Mouse (Mus musculus) embryonic facial prominence, embryonic 15.5 days (tissue): ENCODE results near the gene Nos3. TPM values are rescaled to one million over a fixed set of nuclear protein-coding genes. Genes with fewer than 3 reads are reported as not detected.
A peak's percentile ranks its signal among the peaks of the same experiment; 100 is the strongest.

ENCODE experiments used
- ATAC-seq: fragments of 200-750 bp; cut with Nextera tagmentation; 2 replicates; pipeline ENCODE4 v1.8.0; 2017; ENCODE audit warnings: low read depth, moderate TSS enrichment; ENCODE audit not compliant: insufficient number of reproducible peaks, low FRiP score, low TSS enrichment
- H3K27ac ChIP-seq: fragments of 300-500 bp; sonication (generic); replicated peaks from 2 replicates; pipeline ENCODE4 v1.5.1; 2015; ENCODE audit warnings: mild to moderate bottlenecking, inconsistent platforms
- H3K27me3 ChIP-seq: fragments of 300-500 bp; sonication (generic); 2 replicates; pipeline ENCODE4 v1.6.1; 2015; ENCODE audit warnings: inconsistent platforms
- H3K36me3 ChIP-seq: fragments of 300-500 bp; sonication (generic); 2 replicates; pipeline ENCODE4 v1.6.1; 2015; ENCODE audit warnings: mild to moderate bottlenecking, inconsistent platforms
- H3K4me1 ChIP-seq: fragments of 300-500 bp; sonication (generic); 2 replicates; pipeline ENCODE4 v1.6.1; 2015; ENCODE audit warnings: inconsistent platforms
- H3K4me2 ChIP-seq: fragments of 300-500 bp; sonication (generic); replicated peaks from 2 replicates; pipeline ENCODE4 v1.6.1; 2015; ENCODE audit warnings: mild to moderate bottlenecking, inconsistent platforms
- H3K4me3 ChIP-seq: fragments of 300-500 bp; sonication (generic); replicated peaks from 2 replicates; pipeline ENCODE4 v1.5.1; 2015; ENCODE audit warnings: mild to moderate bottlenecking, inconsistent platforms
- H3K9ac ChIP-seq: fragments of 300-500 bp; sonication (generic); 2 replicates; pipeline ENCODE4 v1.6.1; 2015; ENCODE audit warnings: inconsistent platforms
- H3K9me3 ChIP-seq: fragments of 300-500 bp; sonication (generic); replicated peaks from 2 replicates; pipeline ENCODE4 v1.6.1; 2016; ENCODE audit warnings: inconsistent platforms
- WGBS: fragments of 180-500 bp; shearing (Covaris S2); methylation state at CpG from one replicate; pipeline ENCODE4 v1.1.7; 2015; 5-methylcytosine and 5-hydroxymethylcytosine counted together
- polyA plus RNA-seq: library from polyadenylated mRNA; unstranded; fragments of >200 nt; fragmentation: Nextera tagmentation; extraction: Ambion mirVana; gene quantifications from 2 replicates; pipeline ENCODE4 v1.2.1, GENCODE M21; 2015

Gene Nos3
- polyA plus RNA-seq, 1 experiment from 2014 or later = 6.5 TPM

- no peak overlapping the region for H3K27ac ChIP-seq
- no peak for ATAC-seq
- H3K36me3 ChIP-seq = no peaks in the 10 kb centered on the region
- no peak overlapping the region for H3K9ac ChIP-seq
- WGBS = 85% methylated on average over 7 of the region's 7 CpGs
- H3K9me3 ChIP-seq = no peaks in the 10 kb centered on the region
- H3K4me3 ChIP-seq = no peak overlapping the region
- peaks cover 38% of the 10 kb centered on the region for H3K4me1 ChIP-seq
- H3K4me2 ChIP-seq = no peak overlapping the region
- peaks cover 63% of the 10 kb centered on the region for H3K27me3 ChIP-seq
These were observed 18.3 kb upstream of the Nos3 start for GRCm38 (mm10) chr5:24346313-24346712.

- Histone ChIP-seq H3K4me1 (peaks cover 47% of the 10 kb centered on the region), H3K9me3 (no peaks in the 10 kb centered on the region), H3K4me3 (no peak overlapping the region), H3K4me2 (no peak overlapping the region), H3K27ac (no peak overlapping the region), H3K9ac (no peak overlapping the region), H3K27me3 (peaks cover 69% of the 10 kb centered on the region), H3K36me3 (no peaks in the 10 kb centered on the region)
- no peak for ATAC-seq
- WGBS = 52% methylated on average over 7 of the region's 7 CpGs
These were observed 17.3 kb upstream of the Nos3 start for GRCm38 (mm10) chr5:24347186-24347875.

- Histone ChIP-seq H3K27me3 (peaks cover 77% of the 10 kb centered on the region), H3K9ac (no peak overlapping the region), H3K27ac (no peak overlapping the region), H3K9me3 (no peaks in the 10 kb centered on the region), H3K4me3 (peak overlapping the region; percentile 47), H3K4me2 (peak overlapping the region; percentile 94), H3K4me1 (peaks cover 55% of the 10 kb centered on the region), H3K36me3 (no peaks in the 10 kb centered on the region)
- peak; percentile 48 for ATAC-seq
- WGBS = under 1% methylated on average over 41 of the region's 41 CpGs
These were observed 16.5 kb upstream of the Nos3 start for GRCm38 (mm10) chr5:24348128-24348527.

- WGBS = under 1% methylated on average over 30 of the region's 30 CpGs
- peaks cover 80% of the 10 kb centered on the region for H3K27me3 ChIP-seq
- peaks cover 55% of the 10 kb centered on the region for H3K4me1 ChIP-seq
- peak overlapping the region; percentile 47 for H3K4me3 ChIP-seq
- no peaks in the 10 kb centered on the region for H3K36me3 ChIP-seq
- ATAC-seq = no peak
- no peak overlapping the region for H3K27ac ChIP-seq
- H3K4me2 ChIP-seq = peak overlapping the region; percentile 94
- H3K9me3 ChIP-seq = no peaks in the 10 kb centered on the region
- no peak overlapping the region for H3K9ac ChIP-seq
These were observed 16.1 kb upstream of the Nos3 start for GRCm38 (mm10) chr5:24348546-24348945.

GRCm38 (mm10) chr5:24350073-24350472 is 14.5 kb upstream of the Nos3 start:
- Histone ChIP-seq H3K9me3 (no peaks in the 10 kb centered on the region), H3K27ac (no peak overlapping the region), H3K4me2 (peak overlapping the region; percentile 99), H3K4me1 (peaks cover 45% of the 10 kb centered on the region), H3K36me3 (no peaks in the 10 kb centered on the region), H3K4me3 (no peak overlapping the region), H3K27me3 (peaks cover 76% of the 10 kb centered on the region), H3K9ac (no peak overlapping the region)
- 49% methylated on average over 3 of the region's 3 CpGs for WGBS
- no peak for ATAC-seq

GRCm38 (mm10) chr5:24350531-24351250 is 13.9 kb upstream of the Nos3 start:
- 40% methylated on average over 15 of the region's 15 CpGs for WGBS
- ATAC-seq = no peak
- no peaks in the 10 kb centered on the region for H3K9me3 ChIP-seq
- peak overlapping the region; percentile 37 for H3K9ac ChIP-seq
- H3K27ac ChIP-seq = no peak overlapping the region
- H3K4me1 ChIP-seq = peaks cover 44% of the 10 kb centered on the region
- peak overlapping the region; percentile 99 for H3K4me2 ChIP-seq
- peak overlapping the region; percentile 60 for H3K4me3 ChIP-seq
- H3K27me3 ChIP-seq = peaks cover 70% of the 10 kb centered on the region
- H3K36me3 ChIP-seq = no peaks in the 10 kb centered on the region

GRCm38 (mm10) chr5:24351278-24351677 is 13.3 kb upstream of the Nos3 start, which contains the start of gene Kcnh2:
TSS of gene Kcnh2 (minus strand) at chr5:24351604.
- Histone ChIP-seq H3K27ac (peak within 1 kb of the TSS; percentile 74), H3K4me2 (peak within 1 kb of the TSS; percentile 99), H3K36me3 (no peaks in the 10 kb centered on the region), H3K27me3 (peaks cover 64% of the 10 kb centered on the region), H3K4me1 (peaks cover 44% of the 10 kb centered on the region), H3K9me3 (no peaks in the 10 kb centered on the region), H3K9ac (peak within 1 kb of the TSS; percentile 37), H3K4me3 (peak within 1 kb of the TSS; percentile 60)
- under 1% methylated on average over 43 of the region's 53 CpGs for WGBS
- peak; percentile 1; the same call in 1 of the 2 replicates for ATAC-seq

- H3K4me2 ChIP-seq = peak overlapping the region; percentile 99
- WGBS = under 1% methylated on average over 37 of the region's 41 CpGs
- peak; percentile 84 for ATAC-seq
- no peaks in the 10 kb centered on the region for H3K9me3 ChIP-seq
- peaks cover 61% of the 10 kb centered on the region for H3K27me3 ChIP-seq
- H3K27ac ChIP-seq = peak overlapping the region; percentile 74
- no peaks in the 10 kb centered on the region for H3K36me3 ChIP-seq
- H3K4me3 ChIP-seq = peak overlapping the region; percentile 60
- peaks cover 44% of the 10 kb centered on the region for H3K4me1 ChIP-seq
- H3K9ac ChIP-seq = peak overlapping the region; percentile 3; the same call in 1 of the 2 replicates
These were observed 12.9 kb upstream of the Nos3 start for GRCm38 (mm10) chr5:24351701-24352171.

GRCm38 (mm10) chr5:24352251-24352859 is 12.3 kb upstream of the Nos3 start:
- Histone ChIP-seq H3K27me3 (peaks cover 61% of the 10 kb centered on the region), H3K4me1 (peaks cover 44% of the 10 kb centered on the region), H3K9me3 (no peaks in the 10 kb centered on the region), H3K27ac (peak overlapping the region; percentile 74), H3K9ac (no peak overlapping the region), H3K36me3 (no peaks in the 10 kb centered on the region), H3K4me3 (peak overlapping the region; percentile 60), H3K4me2 (peak overlapping the region; percentile 99)
- 2% methylated on average over 24 of the region's 24 CpGs for WGBS
- ATAC-seq = peak; percentile 56

- Histone ChIP-seq H3K9me3 (no peaks in the 10 kb centered on the region), H3K9ac (no peak overlapping the region), H3K4me2 (no peak overlapping the region), H3K4me3 (no peak overlapping the region), H3K4me1 (peaks cover 38% of the 10 kb centered on the region), H3K36me3 (no peaks in the 10 kb centered on the region), H3K27ac (0 out of 2 replicates have a peak overlapping the region, but pooled peaks have one; percentile 28), H3K27me3 (peaks cover 54% of the 10 kb centered on the region)
- 21% methylated on average over 4 of the region's 4 CpGs for WGBS
- no peak for ATAC-seq
These were observed 11.3 kb upstream of the Nos3 start for GRCm38 (mm10) chr5:24353327-24353726.

GRCm38 (mm10) chr5:24356764-24357163 is 7.8 kb upstream of the Nos3 start:
- WGBS = 62% methylated on average over 4 of the region's 4 CpGs
- H3K4me1 ChIP-seq = peaks cover 14% of the 10 kb centered on the region
- H3K27me3 ChIP-seq = peaks cover 27% of the 10 kb centered on the region
- no peaks in the 10 kb centered on the region for H3K36me3 ChIP-seq
- H3K9ac ChIP-seq = no peak overlapping the region
- H3K4me3 ChIP-seq = no peak overlapping the region
- ATAC-seq = no peak
- no peak overlapping the region for H3K4me2 ChIP-seq
- H3K9me3 ChIP-seq = no peaks in the 10 kb centered on the region
- H3K27ac ChIP-seq = no peak overlapping the region
